Mouse (Mus musculus) E14TG2a.4 (cell line): Measurements from ENCODE around the gene Mrap2.

Experiments
- H3K27me3 ChIP-seq: 2 replicates; pipeline ENCODE4 v1.6.1; 2014; ENCODE audit warnings: low read length, control low read depth; ENCODE audit not compliant: insufficient read depth
- H3K36me3 ChIP-seq: 2 replicates; pipeline ENCODE4 v1.6.1; 2014; ENCODE audit warnings: low read length, control low read depth; ENCODE audit not compliant: insufficient read depth
- H3K4me1 ChIP-seq: replicated peaks from 2 replicates; pipeline ENCODE4 v1.6.1; 2014; ENCODE audit warnings: low read depth, low read length, control low read depth
- H3K4me3 ChIP-seq: replicated peaks from 2 replicates; pipeline ENCODE4 v1.5.1; 2014; ENCODE audit warnings: mild to moderate bottlenecking, low read length
- H3K9me3 ChIP-seq: 2 replicates; pipeline ENCODE4 v1.6.1; 2014; ENCODE audit warnings: low read length, control low read depth
- CTCF ChIP-seq: conservative IDR thresholded peaks from 2 replicates; pipeline ENCODE4 v1.5.1; 2014; ENCODE audit warnings: low read length
- NANOG ChIP-seq: IDR thresholded peaks from 2 replicates; pipeline ENCODE4 v1.6.1; 2014; ENCODE audit warnings: borderline replicate concordance, low read length, mixed read lengths
- POU5F1 ChIP-seq: IDR thresholded peaks from 2 replicates; pipeline ENCODE4 v1.6.1; 2014; ENCODE audit warnings: low read length, borderline replicate concordance

The Mrap2 gene

DNA sequence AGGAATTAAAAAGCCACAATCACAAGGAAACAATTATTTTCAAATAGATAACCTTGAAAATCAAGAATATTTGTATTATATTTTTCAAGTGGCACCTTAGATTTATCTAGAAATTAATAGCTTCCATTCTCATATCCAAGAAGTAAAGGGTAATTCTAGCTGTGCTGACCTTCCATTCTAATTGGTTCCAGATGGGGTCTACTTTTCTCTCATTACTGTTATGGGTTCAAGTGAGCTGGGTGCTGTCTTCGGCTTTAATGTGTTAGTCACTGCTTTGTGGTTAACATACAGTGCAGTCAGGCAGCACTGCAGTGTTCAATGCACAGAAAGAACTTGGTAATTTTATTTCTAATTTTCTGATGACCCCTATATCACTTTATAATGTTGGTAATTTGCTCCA lies 49.6 kb downstream of the Mrap2 start:
- Histone ChIP-seq H3K9me3 (peaks cover 41% of the 10 kb centered on the region), H3K36me3 (peaks cover 44% of the 10 kb centered on the region), H3K4me1 (no peaks in the 10 kb centered on the region), H3K4me3 (no peak overlapping the region), H3K27me3 (no peaks in the 10 kb centered on the region)
- TF ChIP-seq CTCF (no peak), POU5F1 (no peak), NANOG (no peak)

GRCm38 (mm10) chr9:87197277-87197676 lies 53.2 kb downstream of the Mrap2 start:
- Histone ChIP-seq H3K27me3 (no peaks in the 10 kb centered on the region), H3K4me1 (no peaks in the 10 kb centered on the region), H3K36me3 (peaks cover 38% of the 10 kb centered on the region), H3K9me3 (peaks cover 8% of the 10 kb centered on the region), H3K4me3 (no peak overlapping the region)
- TF ChIP-seq CTCF (no peak), NANOG (no peak), POU5F1 (no peak)

DNA sequence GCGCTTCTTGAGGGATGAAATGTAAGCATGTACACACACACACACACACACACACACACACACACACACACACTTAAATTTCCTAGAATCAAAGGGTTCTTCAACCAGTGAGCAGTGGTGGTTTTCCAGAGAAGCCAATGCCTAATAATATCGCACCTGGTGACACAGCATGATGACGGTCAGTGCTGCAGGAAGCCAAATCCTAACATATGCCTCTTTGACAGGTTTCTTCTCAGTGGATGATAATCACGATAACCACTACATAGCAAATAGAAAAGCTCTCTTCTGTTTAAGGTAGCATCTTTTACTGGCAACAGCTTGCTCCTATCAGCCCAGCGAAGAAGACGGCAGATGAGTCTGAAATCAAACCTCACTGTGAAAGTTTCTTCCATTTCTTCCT lies 53.9 kb downstream of the Mrap2 start:
- Histone ChIP-seq H3K4me3 (no peak overlapping the region), H3K36me3 (peaks cover 38% of the 10 kb centered on the region)
- TF ChIP-seq CTCF (no peak), POU5F1 (no peak)

DNA sequence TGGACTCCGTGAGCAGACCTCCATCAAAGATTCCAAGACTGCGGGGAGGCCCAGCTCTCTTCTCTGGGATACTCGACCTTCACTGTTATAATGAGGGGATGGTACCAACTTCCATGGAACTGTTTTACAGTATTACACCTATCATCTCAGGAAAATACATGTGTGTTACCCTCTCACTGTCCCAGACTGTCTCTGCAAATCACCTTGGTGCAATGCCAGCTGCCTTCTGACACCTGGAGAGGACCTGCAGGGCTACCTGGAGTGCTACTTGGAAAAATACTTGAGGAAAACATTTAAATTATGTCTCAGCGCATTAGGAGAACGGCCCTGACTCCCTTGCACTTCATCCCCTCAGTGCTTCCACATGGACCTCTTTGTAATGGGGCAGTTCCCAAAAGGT lies 56.3 kb downstream of the Mrap2 start:
- Histone ChIP-seq H3K36me3 (peaks cover 49% of the 10 kb centered on the region), H3K4me3 (no peak overlapping the region), H3K9me3 (no peaks in the 10 kb centered on the region), H3K27me3 (no peaks in the 10 kb centered on the region), H3K4me1 (0 out of 2 replicates have a peak, but pooled peaks cover 2% of the 10 kb centered on the region)
- TF ChIP-seq CTCF: no peak

More for the DNA sequence above, 53.9 kb downstream of the Mrap2 start:
- Histone ChIP-seq H3K27me3 (no peaks in the 10 kb centered on the region), H3K4me1 (no peaks in the 10 kb centered on the region), H3K9me3 (peaks cover under 1% of the 10 kb centered on the region; the same call in 1 of the 2 replicates)

DNA sequence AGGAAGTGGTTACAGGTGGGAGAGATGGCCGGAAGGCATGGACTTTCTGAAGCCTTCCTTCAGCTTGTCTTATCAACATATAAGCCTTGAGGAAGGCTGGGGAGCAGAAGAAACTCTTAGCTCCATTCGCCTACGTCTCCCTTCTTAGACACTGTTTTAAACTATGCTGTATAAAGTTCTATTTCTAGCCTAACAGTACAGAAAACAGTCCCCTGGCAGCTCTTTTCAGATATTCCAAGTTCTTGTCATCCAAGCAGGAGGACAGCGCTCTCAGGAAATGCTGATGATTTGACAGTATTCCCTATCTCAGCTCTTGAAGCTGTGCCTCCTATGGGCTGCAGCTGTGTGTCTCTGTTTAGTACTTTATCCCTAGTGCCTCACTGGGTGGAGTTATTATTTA lies 56.8 kb downstream of the Mrap2 start:
- Histone ChIP-seq H3K4me3 (no peak overlapping the region), H3K9me3 (no peaks in the 10 kb centered on the region), H3K27me3 (no peaks in the 10 kb centered on the region), H3K4me1 (0 out of 2 replicates have a peak, but pooled peaks cover 2% of the 10 kb centered on the region), H3K36me3 (peaks cover 50% of the 10 kb centered on the region)
- TF ChIP-seq CTCF (no peak), NANOG (no peak)

GRCm38 (mm10) chr9:87202431-87202830 lies 58.3 kb downstream of the Mrap2 start:
- no peak for TF ChIP-seq NANOG
- TF ChIP-seq POU5F1: no peak
- TF ChIP-seq CTCF: no peak
- Histone ChIP-seq H3K4me1 (0 out of 2 replicates have a peak, but pooled peaks cover 2% of the 10 kb centered on the region), H3K9me3 (no peaks in the 10 kb centered on the region), H3K4me3 (no peak overlapping the region), H3K36me3 (peaks cover 53% of the 10 kb centered on the region), H3K27me3 (no peaks in the 10 kb centered on the region)

- Histone ChIP-seq H3K4me3 (no peak overlapping the region), H3K4me1 (no peaks in the 10 kb centered on the region), H3K27me3 (no peaks in the 10 kb centered on the region), H3K36me3 (peaks cover 38% of the 10 kb centered on the region), H3K9me3 (peaks cover 7% of the 10 kb centered on the region; the same call in 1 of the 2 replicates)
- TF ChIP-seq CTCF (no peak), NANOG (no peak), POU5F1 (no peak)
These were observed 66.8 kb downstream of the Mrap2 start for GRCm38 (mm10) chr9:87210830-87211339.

DNA sequence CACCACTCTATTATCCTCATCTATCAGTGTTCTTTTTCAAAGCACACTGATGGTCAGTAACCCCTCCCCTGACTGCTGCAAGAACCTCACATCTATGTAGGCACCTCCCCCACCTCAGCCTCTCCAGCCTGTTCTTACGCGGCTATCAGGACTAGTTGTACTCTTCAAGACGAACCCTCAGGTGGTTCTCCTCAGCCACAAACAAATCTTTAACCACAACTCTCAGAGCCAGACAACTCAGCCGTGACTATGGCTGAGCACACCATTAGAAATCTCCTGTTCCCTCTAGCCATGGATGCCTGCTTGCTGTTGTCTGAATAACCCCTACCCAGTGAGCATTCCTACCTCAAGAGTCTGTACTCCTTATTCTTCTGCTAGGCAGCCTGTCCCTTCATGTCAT lies 69.1 kb downstream of the Mrap2 start:
- Histone ChIP-seq H3K36me3 (peaks cover 38% of the 10 kb centered on the region), H3K4me3 (no peak overlapping the region), H3K4me1 (no peaks in the 10 kb centered on the region), H3K27me3 (no peaks in the 10 kb centered on the region), H3K9me3 (peaks cover 7% of the 10 kb centered on the region; the same call in 1 of the 2 replicates)
- TF ChIP-seq POU5F1 (no peak), NANOG (no peak), CTCF (no peak)
